Mouse (Mus musculus): Measurements from ENCODE around the gene Skor1. TPM values are rescaled to one million over a fixed set of nuclear protein-coding genes. Genes with fewer than 3 reads are reported as not detected.

The Skor1 gene
- polyA plus RNA-seq (2012): 0.06 and 0.34 TPM in 2 replicates

DNA sequence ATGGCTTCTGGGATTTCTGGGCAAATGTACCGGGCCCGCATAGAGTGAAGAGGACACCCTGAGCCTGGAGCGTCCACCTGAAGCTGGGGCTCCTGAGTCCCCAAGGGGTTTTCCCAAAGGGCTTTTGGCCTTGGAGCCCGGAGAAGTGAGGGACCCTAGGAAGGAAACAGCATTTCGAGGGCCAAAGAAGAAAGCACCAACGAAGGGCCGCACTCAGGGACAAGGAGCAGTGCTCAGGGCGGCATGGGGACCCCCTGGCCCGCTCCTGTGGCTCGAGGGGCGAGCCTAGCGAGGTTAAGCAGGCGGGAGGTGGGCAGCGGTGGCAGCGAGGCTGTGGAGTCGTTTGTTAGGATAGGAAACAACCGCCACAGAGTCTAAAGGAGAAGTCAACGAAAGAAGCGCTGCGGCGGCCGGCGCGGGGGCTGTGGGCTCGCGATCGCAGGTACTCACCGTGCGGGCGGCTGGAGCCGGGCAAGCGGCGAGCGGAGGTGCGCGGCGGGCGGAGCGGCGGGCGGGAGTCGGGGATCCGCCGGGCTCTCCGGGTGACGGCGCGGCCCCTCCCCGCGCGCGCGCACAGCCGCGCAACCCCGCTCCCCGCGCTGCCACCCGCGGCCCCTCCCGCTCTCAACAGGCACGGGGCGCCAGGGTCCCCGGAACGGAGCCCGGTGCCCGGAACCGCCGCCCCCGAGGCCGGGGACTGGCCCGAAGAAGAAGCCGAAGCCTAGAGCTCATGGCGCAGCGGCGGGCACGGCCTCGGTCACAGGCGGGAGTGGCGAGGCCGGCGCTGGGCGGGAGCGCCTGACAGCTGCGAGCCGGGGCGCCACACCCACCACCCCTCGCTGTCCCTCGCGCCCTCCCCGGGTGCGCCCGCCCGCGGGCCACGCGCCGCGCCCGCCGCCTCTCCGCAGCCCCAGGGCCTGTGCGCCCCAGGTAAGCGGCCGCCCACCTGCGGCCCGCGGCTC lies at the start of gene Skor1:
TSS of gene Skor1 (minus strand) at position 552 of the 962 bp plus-strand sequence.

Other genes with a start within 250 kb of the Skor1 start
- 2.0 TPM in 2 replicates for gene Pias1, start 161.0 kb downstream of the Skor1 start, polyA plus RNA-seq (2012)
- gene Map2k5, start 228.9 kb upstream of the Skor1 start, polyA plus RNA-seq (2012): 45.2 and 47.1 TPM in 2 replicates